Mouse (Mus musculus) inflammation-experienced regulatory T-cells, adult 6 months (primary cell): ENCODE data around the gene Gm11541. TPM values are rescaled to one million over a fixed set of nuclear protein-coding genes. Genes with fewer than 3 reads are reported as not detected.

Source experiments
- ATAC-seq: one replicate; pipeline ENCODE4 v1.8.0; 2017
- polyA plus RNA-seq, 3 experiments: library from polyadenylated mRNA; unstranded; fragments of 100-300 nt; shearing (Covaris generic); gene quantifications; one replicate each; pipeline ENCODE4 v1.2.1; 2017

Gm11541 gene
- not detected for polyA plus RNA-seq

- ATAC-seq, result no peak
Observed at GRCm38 (mm10) chr11:94704472-94704871, at the start of gene Gm11541. Gene Gm11541, minus strand, starts transcription at chr11:94704499.

- no peak for ATAC-seq
Observed at GRCm38 (mm10) chr11:94752946-94753713, 48.8 kb upstream of the Gm11541 start.

- ATAC-seq, result no peak
Observed at GRCm38 (mm10) chr11:94741732-94742272, 37.5 kb upstream of the Gm11541 start, which contains the start of gene Cdc34b. Gene Cdc34b, plus strand, starts transcription at chr11:94741782.

GRCm38 (mm10) chr11:94735746-94736145 is 31.4 kb upstream of the Gm11541 start:
- no peak for ATAC-seq

- ATAC-seq, result no peak
Observed at GRCm38 (mm10) chr11:94732773-94733172, 28.5 kb upstream of the Gm11541 start.

- no peak for ATAC-seq
Observed at GRCm38 (mm10) chr11:94731229-94731628, 26.9 kb upstream of the Gm11541 start.

- no peak for ATAC-seq
Observed at GRCm38 (mm10) chr11:94730261-94730660, 26.0 kb upstream of the Gm11541 start.

- no peak for ATAC-seq
Observed at GRCm38 (mm10) chr11:94729565-94729964, 25.3 kb upstream of the Gm11541 start.

- ATAC-seq, result no peak
Observed at GRCm38 (mm10) chr11:94728545-94728944, 24.2 kb upstream of the Gm11541 start.

GRCm38 (mm10) chr11:94727306-94727705 is 23.0 kb upstream of the Gm11541 start:
- no peak for ATAC-seq

GRCm38 (mm10) chr11:94719216-94719615 is 14.9 kb upstream of the Gm11541 start:
- no peak for ATAC-seq

- ATAC-seq, result no peak
Observed at GRCm38 (mm10) chr11:94718113-94718909, 14.0 kb upstream of the Gm11541 start.

- ATAC-seq, result no peak
Observed at GRCm38 (mm10) chr11:94717239-94717638, 12.9 kb upstream of the Gm11541 start.

- ATAC-seq, result peak; percentile 67
Observed at GRCm38 (mm10) chr11:94716754-94717153, 12.5 kb upstream of the Gm11541 start.

GRCm38 (mm10) chr11:94715622-94716021 is 11.3 kb upstream of the Gm11541 start:
- no peak for ATAC-seq

- ATAC-seq, result no peak
Observed at GRCm38 (mm10) chr11:94713246-94713860, 9.1 kb upstream of the Gm11541 start.

- ATAC-seq, result no peak
Observed at GRCm38 (mm10) chr11:94704020-94704419, 279 bp downstream of the Gm11541 start.

GRCm38 (mm10) chr11:94702216-94702610 is 2.1 kb downstream of the Gm11541 start:
- no peak for ATAC-seq

- no peak for ATAC-seq
Observed at GRCm38 (mm10) chr11:94701401-94702215, 2.7 kb downstream of the Gm11541 start.

- no peak for ATAC-seq
Observed at GRCm38 (mm10) chr11:94699399-94699798, 4.9 kb downstream of the Gm11541 start.

- ATAC-seq, result peak; percentile 96
Observed at GRCm38 (mm10) chr11:94697703-94698464, 6.4 kb downstream of the Gm11541 start.
